Mouse (Mus musculus): ENCODE measurements around the gene Lrrc31.

- no peak for TF ChIP-seq MYOD1 (IDR thresholded peaks at IDR 0.05; ENCODE audit: control insufficient read depth in 1 of 3, insufficient read length in 2 of 3, low read depth in 2 of 3)
- TF ChIP-seq MAX (IDR thresholded peaks at IDR 0.05; ENCODE audit: low read depth), result no peak
- TF ChIP-seq POLR2A (IDR thresholded peaks at IDR 0.05; ENCODE audit: insufficient read length, low read depth), result no peak
- no peak for TF ChIP-seq USF1 (IDR thresholded peaks at IDR 0.05; ENCODE audit: low read depth)
- TF ChIP-seq E2F4 (IDR thresholded peaks at IDR 0.05; ENCODE audit: insufficient read depth), result no peak
- TF ChIP-seq POLR2AphosphoS2 (IDR thresholded peaks at IDR 0.05; ENCODE audit: insufficient read length, low read depth), result no peak
- no peak for TF ChIP-seq MYOG (IDR thresholded peaks at IDR 0.05; ENCODE audit: control insufficient read depth in 1 of 3, insufficient read depth in 1 of 3, insufficient read length in 2 of 3, low read depth in 2 of 3)
- no peak for TF ChIP-seq TCF12 (IDR thresholded peaks at IDR 0.05; ENCODE audit: insufficient read depth, poor library complexity, severe bottlenecking)
- no peak for TF ChIP-seq TCF3 (IDR thresholded peaks at IDR 0.05; ENCODE audit: insufficient read length, low read depth)
- no peak for TF ChIP-seq CEBPB (IDR thresholded peaks at IDR 0.05; ENCODE audit: insufficient read depth, poor library complexity, severe bottlenecking)
Observed at GRCm38 (mm10) chr3:30727209-30727608, 27.6 kb upstream of the Lrrc31 start.
